Mouse (Mus musculus) forebrain, embryonic 14.5 days (tissue): ENCODE measurements at regions not wholly inside any gene's neighbourhood (a gene's known extent, or its start where the extent isn't known, plus 50 kb on each side); places are given as distances from the start of the nearest gene placed in this dataset.

Experiments
- ATAC-seq: fragments of 200-750 bp; cut with Nextera tagmentation; 2 replicates; pipeline ENCODE4 v1.8.0; 2017; ENCODE audit warnings: mild to moderate bottlenecking, moderate library complexity
- DNase-seq: peaks from one replicate; pipeline ENCODE4 v3.0.0-alpha.2; 2015; ENCODE audit warnings: low spot score
- H3K27ac ChIP-seq: fragments of 300-500 bp; sonication (generic); 2 replicates; pipeline ENCODE4 v1.5.1; 2014; ENCODE audit warnings: low read depth, mild to moderate bottlenecking, control low read depth, low read length, moderate library complexity
- H3K27me3 ChIP-seq: fragments of 300-500 bp; sonication (generic); replicated peaks from 2 replicates; pipeline ENCODE4 v1.6.1; 2014; ENCODE audit warnings: low read length, control low read depth, mixed read lengths; ENCODE audit not compliant: control insufficient read depth, insufficient read depth
- H3K36me3 ChIP-seq: fragments of 300-500 bp; sonication (generic); 2 replicates; pipeline ENCODE4 v1.6.1; 2014; ENCODE audit warnings: low read length, control low read depth; ENCODE audit not compliant: control insufficient read depth, insufficient read depth
- H3K4me1 ChIP-seq: fragments of 300-500 bp; sonication (generic); 2 replicates; pipeline ENCODE4 v1.6.1; 2014; ENCODE audit warnings: antibody characterized with exemption, low read length, control low read depth; ENCODE audit not compliant: control insufficient read depth, insufficient read depth
- H3K4me2 ChIP-seq: fragments of 300-500 bp; sonication (generic); 2 replicates; pipeline ENCODE4 v1.6.1; 2014; ENCODE audit warnings: mild to moderate bottlenecking, control low read depth, low read length
- H3K4me3 ChIP-seq: fragments of 300-500 bp; sonication (generic); 2 replicates; pipeline ENCODE4 v1.5.1; 2014; ENCODE audit warnings: low read depth, low read length, control low read depth
- H3K9ac ChIP-seq: fragments of 300-500 bp; sonication (generic); 2 replicates; pipeline ENCODE4 v1.6.1; 2014; ENCODE audit warnings: mild to moderate bottlenecking, low read length, control low read depth, moderate library complexity
- H3K9me3 ChIP-seq: fragments of 300-500 bp; sonication (generic); replicated peaks from 2 replicates; pipeline ENCODE4 v1.6.1; 2016; ENCODE audit warnings: low read length, control low read depth, mixed read lengths; ENCODE audit not compliant: control insufficient read depth
- WGBS: fragments of 180-500 bp; shearing (Covaris S2); extraction: QIAGEN DNeasy Blood & Tissue Kit; methylation state at CpG from one replicate; pipeline ENCODE4 v1.1.7; 2014; 5-methylcytosine and 5-hydroxymethylcytosine counted together

DNA sequence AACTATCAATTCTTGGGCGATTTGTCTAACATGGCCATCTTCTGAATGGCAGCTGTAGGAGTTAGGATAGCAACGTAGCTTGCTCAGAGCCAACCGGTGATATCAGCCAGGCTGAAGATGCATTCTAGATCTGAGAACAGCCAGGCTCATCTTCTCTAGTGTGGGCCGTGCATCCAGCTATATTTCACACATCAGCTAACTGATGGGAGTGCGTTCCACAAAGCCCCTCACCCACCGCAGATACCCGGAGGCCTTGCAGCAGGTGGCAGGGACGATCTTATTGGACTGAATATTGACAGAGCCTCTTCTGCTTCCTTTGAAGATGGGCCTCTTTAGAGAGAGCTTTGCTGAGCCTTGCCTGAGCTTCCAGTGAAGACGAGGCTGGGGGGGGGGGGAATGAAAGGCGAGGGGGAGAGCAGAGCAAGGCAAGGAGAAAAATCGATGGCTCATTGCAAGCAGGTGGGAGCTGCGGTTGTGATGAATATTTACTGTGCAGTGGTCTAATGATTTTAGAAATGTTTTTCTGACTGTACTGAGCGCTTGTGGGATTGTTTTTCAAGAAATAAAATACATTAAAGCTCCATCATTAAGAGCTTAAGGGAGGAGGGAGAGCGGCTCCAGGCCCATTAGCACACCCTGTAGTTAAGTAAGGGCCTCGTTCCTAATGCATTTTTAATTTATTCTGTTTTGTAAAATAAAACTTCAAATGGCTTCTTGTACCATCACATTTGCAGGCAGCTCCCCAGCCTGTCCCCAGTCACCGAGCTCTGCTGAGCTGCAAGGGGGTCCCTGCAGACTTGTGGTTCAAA lies 97.8 kb upstream of the Kcnd3 start:
- no peak overlapping the region for H3K4me2 ChIP-seq
- no peak overlapping the region for H3K4me3 ChIP-seq
- no peaks in the 10 kb centered on the region for H3K27me3 ChIP-seq
- no peak overlapping the region for H3K9ac ChIP-seq
- ATAC-seq (peak; percentile 44), DNase-seq (no peak)
- WGBS = 71% methylated on average over 15 of the region's 16 CpGs
- H3K27ac ChIP-seq = no peak overlapping the region
- H3K4me1 ChIP-seq = no peaks in the 10 kb centered on the region
- no peaks in the 10 kb centered on the region for H3K36me3 ChIP-seq
- no peaks in the 10 kb centered on the region for H3K9me3 ChIP-seq

DNA sequence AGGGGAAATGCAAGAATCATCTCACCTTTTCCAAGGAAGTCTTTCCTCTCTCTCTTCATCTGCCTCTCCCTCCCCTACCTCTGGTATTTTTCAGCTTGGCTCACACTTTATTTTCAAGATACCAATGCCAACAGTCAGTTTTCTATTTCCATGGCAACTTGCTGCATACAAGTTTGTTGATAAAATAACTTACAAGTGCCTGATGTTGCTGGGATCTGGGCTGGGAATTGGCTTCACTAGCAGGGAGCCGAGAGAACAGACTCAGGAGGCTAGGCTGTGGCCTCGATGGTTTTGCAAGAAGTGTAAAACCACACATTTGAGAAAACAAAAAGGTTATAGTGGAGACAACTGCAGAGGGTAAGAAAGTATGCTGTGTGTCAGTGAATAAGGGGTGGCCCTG lies 94.6 kb upstream of the Kcnd3 start:
- 81% methylated on average over 2 of the region's 2 CpGs for WGBS
- H3K9ac ChIP-seq = no peak overlapping the region
- H3K4me2 ChIP-seq = no peak overlapping the region
- peak; percentile 47 for DNase-seq
- no peak for ATAC-seq
- no peaks in the 10 kb centered on the region for H3K36me3 ChIP-seq
- no peaks in the 10 kb centered on the region for H3K27me3 ChIP-seq
- no peaks in the 10 kb centered on the region for H3K4me1 ChIP-seq
- no peak overlapping the region for H3K4me3 ChIP-seq
- no peaks in the 10 kb centered on the region for H3K9me3 ChIP-seq
- no peak overlapping the region for H3K27ac ChIP-seq

DNA sequence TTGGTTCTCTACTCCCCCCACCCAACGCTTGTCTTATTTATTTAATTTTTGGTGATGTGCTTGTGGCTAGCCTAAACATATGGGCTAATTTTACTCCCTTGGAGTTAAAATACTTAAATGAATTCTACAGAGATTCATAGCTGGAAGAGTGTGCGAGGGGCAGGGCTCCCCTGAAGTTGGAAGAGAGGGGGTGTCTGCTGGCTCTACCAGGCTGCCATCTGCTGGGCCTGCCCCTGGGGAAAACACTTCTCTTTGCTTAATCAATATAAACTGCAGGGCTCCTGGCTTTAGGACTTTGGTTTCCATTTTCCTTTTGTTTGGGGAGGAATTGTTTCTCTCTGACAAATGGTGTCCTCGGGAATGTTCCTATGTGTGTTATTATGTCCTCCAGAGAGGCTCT lies 92.5 kb upstream of the Kcnd3 start:
- ATAC-seq (no peak; the same call in 1 of the 2 replicates), DNase-seq (peak; percentile 27)
- Histone ChIP-seq H3K4me2 (no peak overlapping the region), H3K36me3 (no peaks in the 10 kb centered on the region), H3K27ac (0 out of 2 replicates have a peak overlapping the region, but pooled peaks have one; percentile 21), H3K4me1 (no peaks in the 10 kb centered on the region), H3K27me3 (no peaks in the 10 kb centered on the region), H3K9me3 (no peaks in the 10 kb centered on the region), H3K4me3 (no peak overlapping the region), H3K9ac (no peak overlapping the region)
- WGBS = 46% methylated on average over 3 of the region's 3 CpGs

DNA sequence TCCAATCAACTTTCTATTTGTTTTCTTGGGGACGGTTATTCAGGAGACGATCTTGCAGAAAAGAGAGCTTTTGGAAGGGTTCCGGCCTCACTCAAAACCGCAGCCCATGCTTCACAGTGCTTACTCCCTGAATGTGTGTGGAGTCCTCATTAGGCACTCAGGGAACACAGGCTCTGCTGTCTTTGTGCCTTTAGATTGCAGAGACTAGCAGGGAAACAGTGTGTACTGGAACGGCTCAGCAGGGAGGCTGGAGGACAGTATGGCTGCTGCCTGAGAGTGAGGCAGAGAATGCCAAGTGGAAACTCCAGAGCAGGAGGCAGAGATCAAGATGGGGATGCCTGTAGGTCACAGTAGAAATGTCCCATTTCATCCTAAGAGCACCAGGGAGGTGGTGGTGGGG lies 87.4 kb upstream of the Kcnd3 start:
- Histone ChIP-seq H3K36me3 (no peaks in the 10 kb centered on the region), H3K27ac (no peak overlapping the region), H3K4me3 (no peak overlapping the region), H3K4me2 (no peak overlapping the region), H3K4me1 (no peaks in the 10 kb centered on the region), H3K27me3 (no peaks in the 10 kb centered on the region), H3K9ac (no peak overlapping the region), H3K9me3 (no peaks in the 10 kb centered on the region)
- 26% methylated on average over 5 of the region's 5 CpGs for WGBS
- no peak for ATAC-seq
- DNase-seq = peak; percentile 49

DNA sequence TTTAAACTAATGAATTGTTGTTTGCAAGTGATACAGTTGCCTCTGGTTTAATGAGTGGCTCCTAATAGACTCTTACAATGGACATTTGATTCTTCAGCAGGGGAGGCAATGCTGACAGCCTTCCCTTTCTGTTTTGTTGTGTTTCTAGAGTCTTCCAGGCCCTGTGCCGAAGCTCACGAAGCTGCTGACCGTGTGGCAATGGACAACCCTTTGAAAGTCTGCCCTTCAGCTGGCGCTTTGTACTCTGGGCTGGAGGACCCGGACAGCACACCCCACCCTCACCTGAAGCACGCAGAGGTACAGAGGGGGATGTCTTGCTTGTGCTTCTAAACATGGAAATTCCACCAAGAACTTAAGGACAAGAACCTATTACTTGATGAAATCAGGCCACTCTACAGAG lies 85.3 kb upstream of the Kcnd3 start:
- no peaks in the 10 kb centered on the region; the same call in 1 of the 2 replicates for H3K4me1 ChIP-seq
- no peaks in the 10 kb centered on the region for H3K9me3 ChIP-seq
- H3K36me3 ChIP-seq = no peaks in the 10 kb centered on the region
- ATAC-seq (no peak), DNase-seq (no peak)
- no peak overlapping the region for H3K27ac ChIP-seq
- no peak overlapping the region for H3K4me3 ChIP-seq
- no peak overlapping the region for H3K4me2 ChIP-seq
- WGBS = 75% methylated on average over 6 of the region's 6 CpGs
- H3K27me3 ChIP-seq = no peaks in the 10 kb centered on the region
- no peak overlapping the region for H3K9ac ChIP-seq

DNA sequence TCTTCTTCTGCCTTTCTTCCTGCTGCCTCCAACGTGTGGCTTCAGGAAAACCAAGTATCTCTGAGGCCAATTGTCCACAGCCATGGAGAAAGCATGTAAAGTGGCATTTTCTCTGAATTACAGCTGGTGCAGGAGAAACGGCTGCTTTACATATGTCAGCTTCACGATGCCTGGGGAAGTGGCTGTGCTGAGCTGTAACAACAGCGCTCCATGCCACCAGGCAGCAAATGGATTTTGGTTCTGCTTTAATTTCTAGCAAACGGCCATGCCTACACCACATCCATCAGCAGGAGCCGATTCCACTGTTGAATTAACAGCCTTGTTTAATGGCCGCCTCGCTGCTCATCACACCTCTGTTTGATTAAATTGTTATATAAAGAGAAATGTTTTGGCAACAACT lies 84.2 kb upstream of the Kcnd3 start:
- ATAC-seq = no peak

DNA sequence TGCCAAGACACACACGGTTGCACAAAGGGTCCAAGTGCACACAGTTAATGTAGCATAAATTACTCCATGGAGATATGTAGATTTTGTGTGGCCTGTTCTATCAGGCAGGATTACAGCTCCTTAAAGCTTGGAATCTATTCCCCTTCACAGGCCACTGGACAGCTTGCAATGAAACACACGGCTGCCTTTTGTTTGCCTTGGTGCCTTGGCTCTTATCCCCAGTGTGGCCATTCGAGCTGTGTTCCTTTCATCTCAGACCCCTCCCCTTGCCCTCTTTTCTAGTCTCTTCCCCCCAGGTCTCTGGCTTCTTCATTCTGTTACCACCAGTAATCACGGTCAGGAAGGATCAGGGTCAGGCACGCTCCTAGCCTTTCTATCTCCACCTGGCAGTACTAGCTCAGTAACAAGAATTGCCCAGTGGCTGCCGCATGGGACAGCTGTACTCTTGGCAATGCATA lies 79.7 kb upstream of the Kcnd3 start:
- Histone ChIP-seq H3K9ac (no peak overlapping the region), H3K4me3 (no peak overlapping the region), H3K36me3 (no peaks in the 10 kb centered on the region), H3K9me3 (no peaks in the 10 kb centered on the region), H3K27ac (no peak overlapping the region), H3K4me1 (no peaks in the 10 kb centered on the region; the same call in 1 of the 2 replicates), H3K27me3 (no peaks in the 10 kb centered on the region), H3K4me2 (no peak overlapping the region)
- DNase-seq (peak; percentile 21), ATAC-seq (peak; percentile 58; the same call in 1 of the 2 replicates)
- WGBS = 18% methylated on average over 6 of the region's 6 CpGs

More for the DNA sequence above, 84.2 kb upstream of the Kcnd3 start:
- 71% methylated on average over 8 of the region's 8 CpGs for WGBS
- H3K27ac ChIP-seq = no peak overlapping the region
- no peak overlapping the region for H3K4me3 ChIP-seq
- H3K4me1 ChIP-seq = no peaks in the 10 kb centered on the region; the same call in 1 of the 2 replicates
- no peaks in the 10 kb centered on the region for H3K27me3 ChIP-seq
- H3K9ac ChIP-seq = no peak overlapping the region
- H3K4me2 ChIP-seq = no peak overlapping the region
- no peaks in the 10 kb centered on the region for H3K36me3 ChIP-seq
- no peak for DNase-seq
- H3K9me3 ChIP-seq = no peaks in the 10 kb centered on the region

DNA sequence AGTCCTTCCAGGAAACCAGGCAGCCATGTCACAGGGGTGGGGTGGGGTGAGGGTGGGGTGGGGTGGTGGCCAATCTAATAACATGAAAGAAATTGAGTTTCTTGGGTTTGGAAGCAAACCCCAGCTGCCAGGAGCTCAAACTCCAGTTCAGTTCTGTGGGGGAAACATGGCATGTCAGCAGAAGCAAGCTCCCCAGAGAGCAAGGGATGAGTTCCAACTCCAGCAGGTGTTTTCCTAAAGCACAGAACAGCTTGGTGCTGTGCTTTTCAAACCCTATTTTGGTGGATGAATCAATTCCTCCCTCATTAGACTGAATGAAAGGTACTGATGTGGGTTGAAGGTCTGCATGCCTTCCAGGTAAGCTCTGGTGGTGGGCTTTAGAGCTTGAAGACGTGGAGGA lies 77.8 kb upstream of the Kcnd3 start:
- H3K4me1 ChIP-seq = no peaks in the 10 kb centered on the region; the same call in 1 of the 2 replicates
- H3K4me2 ChIP-seq = no peak overlapping the region
- no peak overlapping the region for H3K9ac ChIP-seq
- DNase-seq (no peak), ATAC-seq (no peak)
- no peak overlapping the region for H3K27ac ChIP-seq
- 67% methylated on average over 1 of the region's 1 CpGs for WGBS
- no peaks in the 10 kb centered on the region for H3K9me3 ChIP-seq
- H3K36me3 ChIP-seq = no peaks in the 10 kb centered on the region
- H3K4me3 ChIP-seq = no peak overlapping the region
- no peaks in the 10 kb centered on the region for H3K27me3 ChIP-seq

DNA sequence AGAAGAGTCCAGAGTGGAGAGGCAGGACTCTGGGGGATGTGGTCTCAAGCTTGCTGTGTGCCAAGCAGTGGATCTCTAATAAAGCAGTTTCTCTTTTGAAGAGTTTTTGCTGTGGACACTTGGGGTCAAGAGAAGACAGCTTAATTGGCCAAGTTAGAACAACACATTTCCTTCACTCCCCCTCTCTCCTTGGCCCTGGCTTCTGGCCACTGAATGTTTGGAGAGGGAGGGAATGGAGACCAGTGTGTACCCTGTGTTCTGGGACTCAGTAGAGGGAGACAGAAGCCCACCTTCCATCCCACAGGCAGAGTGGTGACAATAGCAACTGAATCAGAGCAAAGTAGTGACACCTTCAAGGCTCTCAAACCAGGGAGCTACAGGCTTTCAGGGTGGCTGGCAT lies 77.3 kb upstream of the Kcnd3 start:
- Histone ChIP-seq H3K36me3 (no peaks in the 10 kb centered on the region), H3K9ac (no peak overlapping the region), H3K4me2 (no peak overlapping the region), H3K4me1 (no peaks in the 10 kb centered on the region; the same call in 1 of the 2 replicates), H3K9me3 (no peaks in the 10 kb centered on the region), H3K27me3 (no peaks in the 10 kb centered on the region), H3K27ac (no peak overlapping the region), H3K4me3 (no peak overlapping the region)
- DNase-seq = no peak
- ATAC-seq = no peak
